ENCODE assay signal across 8 mouse cellular contexts in genomic region chr10:128743791-128744191, GRCm38 (mm10). TPM values are rescaled to one million over a fixed set of nuclear protein-coding genes. Genes with fewer than 3 reads are reported as not detected.
DNase-seq lines count a peak whose midpoint lies in the region; ATAC-seq lines count a peak whose summit lies in the region.

No protein-coding gene starts in this region.

- peak overlapping the region; percentile 70 for H3K27ac ChIP-seq in brown adipose tissue, adult 24 weeks (replicated peaks; ENCODE audit: low read depth, low read length)
- no peak overlapping the region for H3K27ac ChIP-seq in forebrain, embryonic 15.5 days (replicated peaks)

- peak; percentile 25 for DNase-seq in ES-CJ7 (ENCODE audit: low read depth, low spot score)
- peak; percentile 56 for DNase-seq in heart, postnatal 25 days (ENCODE audit: low spot score)
- DNase-seq in layer of hippocampus, postnatal 36 days = peak; percentile 33 to 45
- DNase-seq in lung, postnatal 4 days = peak; percentile 75 to 82
- peak; percentile 40 to 50 for DNase-seq in right cerebral cortex, postnatal 10 days (ENCODE audit: low spot score in 2 of 2)
- peak; percentile 55 to 61 for DNase-seq in urinary bladder, postnatal 4 days (ENCODE audit: low spot score in 2 of 2)

- WGBS in forebrain, embryonic 15.5 days = under 1% methylated on average over 35 of the region's 37 CpGs

- peak overlapping the region; percentile 84 for H3K4me2 ChIP-seq in forebrain, embryonic 15.5 days (replicated peaks)

- no peak for ATAC-seq in forebrain, embryonic 15.5 days (replicated peaks)

- H3K9me3 ChIP-seq in forebrain, embryonic 15.5 days = no peaks in the 10 kb centered on the region

- H3K27me3 ChIP-seq in forebrain, embryonic 15.5 days = peaks cover 38% of the 10 kb centered on the region; the same call in 1 of the 2 replicates

- H3K4me3 ChIP-seq in brown adipose tissue, adult 24 weeks (ENCODE audit: insufficient read depth, low read depth, low read length) = peak overlapping the region; percentile 98
- H3K4me3 ChIP-seq in forebrain, embryonic 15.5 days = peak overlapping the region; percentile 51

- intact Hi-C loops in heart, postnatal 25 days (cut with DNase I) = no loop called here

- H3K4me1 ChIP-seq in brown adipose tissue, adult 24 weeks (ENCODE audit: control insufficient read depth, insufficient read depth, insufficient read length, low read length) = peaks cover 17% of the 10 kb centered on the region; the same call in 1 of the 2 replicates
- H3K4me1 ChIP-seq in forebrain, embryonic 15.5 days = peaks cover 21% of the 10 kb centered on the region

- H3K36me3 ChIP-seq in forebrain, embryonic 15.5 days = no peaks in the 10 kb centered on the region

- peak overlapping the region; percentile 53 for H3K9ac ChIP-seq in forebrain, embryonic 15.5 days (replicated peaks)

RNA-seq across cellular contexts. Expression of gene Dgka, which starts 0.9 kb away (rescaled TPM):
- polyA plus RNA-seq in brown adipose tissue, adult 24 weeks (2012; ENCODE audit: insufficient read depth, insufficient read length, missing spikeins) = 4.6 and 6.0 TPM in 2 replicates
- polyA plus RNA-seq in forebrain, embryonic 15.5 days (2015; fragmentation: Nextera tagmentation; extraction: Ambion mirVana) = 4.2 and 4.5 TPM in 2 replicates
- 10 to 100 TPM; 11.7 to 11.9 TPM for total RNA-seq in heart, postnatal 25 days (2021)
- 10 to 100 TPM in 1 of 2 experiments, 1 to 10 TPM in 1; 9.3 to 11.1 TPM for total RNA-seq in layer of hippocampus, postnatal 36 days (2021)

RNA-seq across cellular contexts. Expression of gene Pym1, which starts 3.9 kb away (rescaled TPM):
- polyA plus RNA-seq in brown adipose tissue, adult 24 weeks (2012; ENCODE audit: insufficient read depth, insufficient read length, missing spikeins) = 12.5 and 19.5 TPM in 2 replicates
- 42.9 and 47.2 TPM in 2 replicates for polyA plus RNA-seq in forebrain, embryonic 15.5 days (2015; fragmentation: Nextera tagmentation; extraction: Ambion mirVana)
- 1 to 10 TPM; 6.8 to 8.6 TPM for total RNA-seq in heart, postnatal 25 days (2021)
- total RNA-seq in layer of hippocampus, postnatal 36 days (2021) = 10 to 100 TPM; 26.0 to 28.2 TPM

RNA-seq across cellular contexts. Expression of gene Cdk2, which starts 39.0 kb away (rescaled TPM):
- polyA plus RNA-seq in brown adipose tissue, adult 24 weeks (2012; ENCODE audit: insufficient read depth, insufficient read length, missing spikeins) = 8.6 and 11.1 TPM in 2 replicates
- polyA plus RNA-seq in forebrain, embryonic 15.5 days (2015; fragmentation: Nextera tagmentation; extraction: Ambion mirVana) = 37.6 and 39.7 TPM in 2 replicates
- total RNA-seq in heart, postnatal 25 days (2021) = 10 to 100 TPM; 12.7 to 15.7 TPM
- total RNA-seq in layer of hippocampus, postnatal 36 days (2021) = 1 to 10 TPM; 2.0 to 2.4 TPM

RNA-seq across cellular contexts. Expression of gene Pmel, which starts 39.8 kb away (rescaled TPM):
- polyA plus RNA-seq in brown adipose tissue, adult 24 weeks (2012; ENCODE audit: insufficient read depth, insufficient read length, missing spikeins) = not detected in 2 replicates
- 0.09 and 0.33 TPM in 2 replicates for polyA plus RNA-seq in forebrain, embryonic 15.5 days (2015; fragmentation: Nextera tagmentation; extraction: Ambion mirVana)
- under 1 TPM; 0.49 to 0.89 TPM for total RNA-seq in heart, postnatal 25 days (2021)
- total RNA-seq in layer of hippocampus, postnatal 36 days (2021) = under 1 TPM; 0.25 to 0.35 TPM

RNA-seq across cellular contexts. Expression of gene Mmp19, which starts 46.9 kb away (rescaled TPM):
- 34.9 and 38.0 TPM in 2 replicates for polyA plus RNA-seq in brown adipose tissue, adult 24 weeks (2012; ENCODE audit: insufficient read depth, insufficient read length, missing spikeins)
- polyA plus RNA-seq in forebrain, embryonic 15.5 days (2015; fragmentation: Nextera tagmentation; extraction: Ambion mirVana) = 0.20 and 0.43 TPM in 2 replicates
- 1 to 10 TPM; 3.1 to 3.2 TPM for total RNA-seq in heart, postnatal 25 days (2021)
- total RNA-seq in layer of hippocampus, postnatal 36 days (2021) = under 1 TPM; 0.20 to 0.46 TPM

Comparison
In these comparisons a context has a peak if more than half of its experiments do, and no peak if none do; other contexts are left out.
1. DNase-seq: peak in every context shown above with its lines; median percentile 78 in lung, postnatal 4 days; 58 in urinary bladder, postnatal 4 days; 56 in heart, postnatal 25 days; 45 in right cerebral cortex, postnatal 10 days; 39 in layer of hippocampus, postnatal 36 days; 25 in ES-CJ7.
2. RNA of gene Cdk2, which starts 39.0 kb away (total RNA-seq): 12.7 to 15.7 TPM in heart, postnatal 25 days; 2.0 to 2.4 TPM in layer of hippocampus, postnatal 36 days; every median in the first group is over 4 times any median in the second.